Comparison of ENCODE assay signal across 9 mouse cellular contexts in genomic region chr7:49634291-49635073, GRCm38 (mm10). TPM values are rescaled to one million over a fixed set of nuclear protein-coding genes. Genes with fewer than 3 reads are reported as not detected.
A peak's percentile ranks its signal among the peaks of the same experiment; 100 is the strongest.
DNase-seq lines count a peak whose midpoint lies in the region; ATAC-seq and TF ChIP-seq lines count a peak whose summit lies in the region.
"Had no signal": no experiment of that assay in that cellular context is flagged by ENCODE, and none has a peak within 500 bp of the region (broad histone marks: within the 10 kb centered on the region; RNA-seq: fewer than 3 reads in every experiment).

No protein-coding gene starts in this region.

- no peak overlapping the region for H3K9ac ChIP-seq in heart, embryonic 16.5 days (ENCODE audit: low read length)

- no peak overlapping the region for H3K27ac ChIP-seq in heart, embryonic 16.5 days (ENCODE audit: low read length)
- no peak overlapping the region for H3K27ac ChIP-seq in macrophage

- H3K9me3 ChIP-seq in E14TG2a.4 (ENCODE audit: low read length), result no peaks in the 10 kb centered on the region
- no peaks in the 10 kb centered on the region for H3K9me3 ChIP-seq in heart, embryonic 16.5 days (replicated peaks; ENCODE audit: control insufficient read depth, low read length)

- no peaks in the 10 kb centered on the region for H3K79me2 ChIP-seq in macrophage (ENCODE audit: inconsistent target)

- WGBS in heart, embryonic 16.5 days, result 1% methylated on average over 25 of the region's 26 CpGs
- 3% methylated on average over 24 of the region's 26 CpGs for WGBS in macrophage (ENCODE audit: missing documents)

- peak overlapping the region; percentile 39 for H3K4me3 ChIP-seq in E14TG2a.4 (replicated peaks; ENCODE audit: low read length)
- peak overlapping the region; percentile 48 for H3K4me3 ChIP-seq in heart, embryonic 16.5 days (ENCODE audit: low read length)
- H3K4me3 ChIP-seq in macrophage (ENCODE audit: inconsistent target), result peak overlapping the region; percentile 12; the same call in 1 of the 2 replicates

- ATAC-seq in heart, embryonic 16.5 days (replicated peaks; ENCODE audit: extremely low read depth, insufficient read depth, low FRiP score), result no peak
- ATAC-seq in erythroblast, adult 5-6 weeks (replicated peaks; ENCODE audit: low FRiP score, poor library complexity, severe bottlenecking), result no peak

- peaks cover 69% of the 10 kb centered on the region for H3K4me1 ChIP-seq in E14TG2a.4 (replicated peaks; ENCODE audit: low read depth, low read length)
- peaks cover 13% of the 10 kb centered on the region for H3K4me1 ChIP-seq in heart, embryonic 16.5 days (ENCODE audit: control insufficient read depth, insufficient read depth, low read length)

- peaks cover 95% of the 10 kb centered on the region for H3K27me3 ChIP-seq in E14TG2a.4 (ENCODE audit: insufficient read depth, low read length)
- H3K27me3 ChIP-seq in heart, embryonic 16.5 days (ENCODE audit: control insufficient read depth, insufficient read depth, low read length), result peaks cover 72% of the 10 kb centered on the region

- DNase-seq in B cell, adult 2 months, result peak; percentile 32 to 34
- no peak for DNase-seq in gastrocnemius, adult 18-20 months (ENCODE audit: low spot score)
- DNase-seq in T-cell, adult 2 months (ENCODE audit: low spot score), result no peak
- no peak for DNase-seq in layer of hippocampus, postnatal 36 days

- H3K36me3 ChIP-seq in E14TG2a.4 (ENCODE audit: insufficient read depth, low read length), result no peaks in the 10 kb centered on the region
- H3K36me3 ChIP-seq in heart, embryonic 16.5 days (ENCODE audit: control insufficient read depth, insufficient read depth), result no peaks in the 10 kb centered on the region
- no peaks in the 10 kb centered on the region for H3K36me3 ChIP-seq in macrophage (ENCODE audit: inconsistent target)

- H3K4me2 ChIP-seq in heart, embryonic 16.5 days (ENCODE audit: low read depth, low read length), result peak overlapping the region; percentile 66

- TF ChIP-seq CTCF in E14TG2a.4 (conservative IDR thresholded peaks at IDR 0.05; ENCODE audit: low read length), result no peak

RNA-seq across cellular contexts. Expression of gene Dbx1, which starts 2.2 kb away (rescaled TPM):
- not detected in 2 replicates for polyA plus RNA-seq in heart, embryonic 16.5 days (2015; fragmentation: Nextera tagmentation; extraction: Ambion mirVana)
- not detected for total RNA-seq in macrophage (2018; cell fraction: chromatin; rRNA removed)
- total RNA-seq in macrophage (2018; cell fraction: cytosol; rRNA removed), result not detected
- not detected for total RNA-seq in macrophage (2018; cell fraction: nucleus; rRNA removed)
- polyA plus RNA-seq in macrophage (2018), result not detected in 3 replicates
- not detected in 2 replicates for total RNA-seq in erythroblast, adult 5-6 weeks (2015; ENCODE audit: low replicate concordance)
- total RNA-seq in erythroblast, adult 5-6 weeks (2017; ENCODE audit: low replicate concordance), result not detected in 2 replicates
- not detected for total RNA-seq in gastrocnemius, adult 18-20 months (2021)
- not detected for total RNA-seq in layer of hippocampus, postnatal 36 days (2021)
- total RNA-seq: layer of hippocampus, postnatal 14 days had no signal

Comparison
In these comparisons a context has a peak if more than half of its experiments do, and no peak if none do; other contexts are left out.
1. DNase-seq: peak in B cell, adult 2 months (2 of 2); none in gastrocnemius, adult 18-20 months (single experiment), T-cell, adult 2 months (single experiment) and layer of hippocampus, postnatal 36 days (0 of 2).
2. Peak in every context shown above with its lines, with median percentiles within 50 percentile points of each other: H3K4me3 ChIP-seq.